Mouse (Mus musculus): ENCODE measurements at regions not wholly inside any gene's neighbourhood (a gene's known extent, or its start where the extent isn't known, plus 50 kb on each side); places are given as distances from the start of the nearest gene placed in this dataset.

DNA sequence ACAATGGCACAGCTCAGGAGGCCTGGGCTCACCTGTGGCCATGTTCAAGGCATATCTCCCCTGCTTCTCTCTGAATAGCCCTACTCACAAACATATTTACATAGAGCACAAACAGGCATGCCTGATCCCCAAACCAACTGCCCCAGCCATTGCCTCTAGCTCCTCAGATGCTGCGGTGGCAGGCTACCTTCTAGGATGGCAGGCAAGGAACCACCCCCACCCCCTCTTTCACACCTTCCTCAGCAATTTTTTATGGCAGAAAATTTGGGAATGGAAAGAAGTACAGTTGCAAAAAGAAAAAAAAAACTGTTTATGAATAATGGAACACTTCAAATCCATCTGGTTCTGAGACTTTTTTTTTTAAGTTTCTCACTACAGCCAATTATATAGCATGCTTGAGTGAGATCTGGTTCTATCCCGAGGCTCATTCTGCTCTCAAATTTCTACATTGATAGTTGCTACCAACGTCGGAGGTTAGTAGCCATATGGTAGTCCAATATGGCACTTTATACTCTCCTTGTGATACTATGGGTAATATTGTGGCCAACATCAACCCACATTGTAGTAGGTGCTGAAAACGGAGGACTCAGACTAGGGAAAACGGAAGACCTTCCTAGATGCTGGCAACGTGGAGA, 136.8 kb upstream of the Gm10295 start:
- no peak for DNase-seq (ENCODE audit: low spot score)

DNA sequence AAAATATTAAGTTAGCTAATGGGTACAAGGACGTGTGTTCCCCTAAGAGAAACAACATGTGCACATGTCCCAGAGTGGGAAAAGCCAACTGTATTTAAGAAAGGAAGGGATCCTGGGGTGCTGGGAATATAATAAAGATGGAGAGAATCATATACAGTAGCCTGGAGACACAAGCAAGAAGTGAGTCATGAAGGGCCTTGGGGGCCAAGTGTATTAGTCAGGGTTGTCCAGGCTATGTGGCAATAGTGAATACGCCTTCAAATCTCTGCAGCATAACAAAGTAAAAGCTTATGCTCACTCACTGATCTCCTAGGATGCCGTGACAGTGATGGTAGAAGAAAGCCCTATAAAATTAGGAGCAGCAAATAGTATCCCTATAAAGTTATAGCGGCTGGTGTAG, 124.1 kb upstream of the Gm10295 start:
- no peak for DNase-seq (ENCODE audit: low spot score)

GRCm38 (mm10) chr7:71472384-71473141, 121.3 kb upstream of the Gm10295 start:
- DNase-seq (ENCODE audit: low spot score): no peak

- peak; percentile 16 for DNase-seq (ENCODE audit: low spot score)
Measured at GRCm38 (mm10) chr7:71471658-71472383, 120.5 kb upstream of the Gm10295 start.

GRCm38 (mm10) chr7:71471319-71471657, 120.0 kb upstream of the Gm10295 start:
- no peak for DNase-seq (ENCODE audit: low spot score)

- DNase-seq (ENCODE audit: low spot score): no peak
Measured at GRCm38 (mm10) chr7:71470418-71470817, 119.1 kb upstream of the Gm10295 start.

- DNase-seq (ENCODE audit: low spot score): no peak
Measured at GRCm38 (mm10) chr7:71469951-71470350, 118.7 kb upstream of the Gm10295 start.

GRCm38 (mm10) chr7:71467436-71468127, 116.3 kb upstream of the Gm10295 start:
- peak; percentile 17 for DNase-seq (ENCODE audit: low spot score)

DNA sequence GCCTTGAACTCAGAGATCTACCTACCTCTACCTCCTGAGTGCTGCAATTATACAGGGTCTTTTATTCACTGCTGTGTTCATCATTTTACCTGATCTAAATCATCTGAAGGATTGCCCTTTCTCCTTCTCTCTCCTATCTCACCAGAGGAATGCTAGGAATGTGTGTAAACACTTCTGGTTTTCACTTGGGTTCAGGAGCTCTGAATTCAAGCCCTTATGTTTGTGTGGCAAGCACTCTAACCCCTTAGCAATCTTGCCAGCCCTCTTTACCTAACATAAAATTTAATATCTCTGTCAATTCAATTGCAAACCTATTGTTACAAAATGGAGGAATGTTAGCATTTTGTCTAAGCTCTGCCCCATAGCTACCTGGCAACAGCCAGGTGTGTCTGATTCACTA, 112.8 kb upstream of the Gm10295 start:
- no peak for DNase-seq (ENCODE audit: low spot score)

DNA sequence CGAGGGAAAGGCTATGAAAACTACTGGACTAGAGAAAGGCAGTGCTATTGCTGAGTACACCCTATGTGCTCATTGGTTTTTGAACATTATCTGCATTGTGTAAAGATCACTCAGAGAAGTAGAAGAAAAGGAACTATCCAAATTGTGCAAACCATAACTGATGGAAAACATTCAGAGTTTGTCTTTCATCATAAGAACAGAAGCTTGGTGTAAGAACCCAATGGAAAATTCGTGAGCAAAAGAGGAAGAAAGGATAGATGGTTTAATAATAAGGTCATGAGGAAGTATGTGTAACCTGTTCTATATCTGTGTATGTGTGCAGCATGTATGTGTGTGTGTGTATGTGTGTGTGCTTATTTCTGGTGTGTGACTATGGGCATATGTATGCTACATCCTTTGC, 112.3 kb upstream of the Gm10295 start:
- DNase-seq (ENCODE audit: low spot score): no peak

DNA sequence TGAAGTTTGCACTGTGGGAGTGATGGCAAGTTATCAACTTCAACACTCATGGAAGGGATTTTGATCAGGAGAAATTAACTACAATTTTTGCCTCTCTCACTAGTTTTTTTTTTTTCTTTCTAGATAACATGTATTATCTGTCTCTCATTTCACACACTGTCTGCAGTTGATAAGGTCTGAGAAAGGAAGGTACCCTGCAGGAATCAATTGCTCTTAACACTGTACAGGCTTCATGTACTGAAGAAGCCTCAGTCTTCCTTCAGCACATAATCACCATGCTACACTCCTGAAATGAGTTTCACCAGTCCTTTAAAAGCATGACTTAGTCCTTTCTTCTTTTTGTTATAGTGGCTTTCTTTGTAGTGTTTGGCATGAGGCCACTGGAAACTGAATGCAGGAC, 108.5 kb upstream of the Gm10295 start:
- no peak for DNase-seq (ENCODE audit: low spot score)

GRCm38 (mm10) chr7:71458104-71458754, 106.9 kb upstream of the Gm10295 start:
- DNase-seq (ENCODE audit: low spot score): no peak

- DNase-seq (ENCODE audit: low spot score): no peak
Measured at GRCm38 (mm10) chr7:71457409-71458103, 106.3 kb upstream of the Gm10295 start.

- no peak for DNase-seq (ENCODE audit: low spot score)
Measured at GRCm38 (mm10) chr7:71456421-71456820, 105.1 kb upstream of the Gm10295 start.

- no peak for DNase-seq (ENCODE audit: low spot score)
Measured at GRCm38 (mm10) chr7:71440330-71441240, 89.3 kb upstream of the Gm10295 start.

DNA sequence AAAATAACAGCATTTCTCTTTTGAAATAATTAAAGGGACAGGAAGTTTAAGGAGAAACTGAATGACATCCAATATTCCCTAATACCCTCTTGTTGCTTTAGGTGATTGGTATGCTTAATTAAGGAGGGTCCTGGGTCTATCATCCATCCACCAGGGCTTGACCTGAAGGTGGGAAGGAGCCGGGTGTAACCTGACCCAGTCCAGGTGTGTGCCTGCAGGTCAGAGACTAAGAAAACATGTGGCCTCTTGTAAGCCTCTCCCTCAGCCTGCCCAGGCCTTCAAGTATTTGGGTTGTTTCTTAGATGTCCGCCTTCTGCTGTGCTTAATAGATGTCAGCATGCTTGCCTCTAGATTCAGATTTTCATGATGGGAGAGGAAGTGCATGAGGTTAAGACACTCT, 74.7 kb upstream of the Gm10295 start:
- DNase-seq (ENCODE audit: low spot score): no peak

- no peak for DNase-seq (ENCODE audit: low spot score)
Measured at GRCm38 (mm10) chr7:71419261-71419660, 68.0 kb upstream of the Gm10295 start.

GRCm38 (mm10) chr7:71418856-71419255, 67.6 kb upstream of the Gm10295 start:
- DNase-seq (ENCODE audit: low spot score): no peak

- no peak for DNase-seq (ENCODE audit: low spot score)
Measured at GRCm38 (mm10) chr7:71414756-71415155, 63.5 kb upstream of the Gm10295 start.

DNA sequence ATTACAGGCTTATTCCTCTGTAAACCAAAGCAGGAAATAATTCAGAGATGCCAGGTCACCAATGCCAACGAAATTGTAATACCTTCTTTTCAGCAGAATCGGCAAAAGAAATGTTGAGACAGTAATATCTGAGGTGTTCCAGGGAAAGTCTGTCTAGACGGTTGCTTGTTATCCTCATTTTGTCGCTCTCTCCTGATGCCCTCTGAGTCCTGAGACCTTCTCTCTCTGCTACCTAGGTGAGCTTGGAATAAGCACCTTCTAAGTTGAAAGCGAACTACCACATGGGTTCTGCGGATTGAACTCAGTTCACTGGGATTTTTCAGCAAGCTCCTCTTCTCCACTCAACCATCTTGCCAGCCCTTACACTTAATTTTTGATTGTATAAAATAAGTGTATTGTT, 61.8 kb upstream of the Gm10295 start:
- DNase-seq (ENCODE audit: low spot score): no peak

Data from heart, adult 8-10 months (tissue).